Mouse (Mus musculus) right cerebral cortex, postnatal 36 days (tissue): Measurements from ENCODE around the gene Rnf114.

Source experiments
- DNase-seq, 2 experiments: peaks; one replicate each; pipeline ENCODE4 v3.0.0; 2022; ENCODE audit warnings: low spot score in 2 of 2, mixed read lengths in 1 of 2

Gene Rnf114

DNA sequence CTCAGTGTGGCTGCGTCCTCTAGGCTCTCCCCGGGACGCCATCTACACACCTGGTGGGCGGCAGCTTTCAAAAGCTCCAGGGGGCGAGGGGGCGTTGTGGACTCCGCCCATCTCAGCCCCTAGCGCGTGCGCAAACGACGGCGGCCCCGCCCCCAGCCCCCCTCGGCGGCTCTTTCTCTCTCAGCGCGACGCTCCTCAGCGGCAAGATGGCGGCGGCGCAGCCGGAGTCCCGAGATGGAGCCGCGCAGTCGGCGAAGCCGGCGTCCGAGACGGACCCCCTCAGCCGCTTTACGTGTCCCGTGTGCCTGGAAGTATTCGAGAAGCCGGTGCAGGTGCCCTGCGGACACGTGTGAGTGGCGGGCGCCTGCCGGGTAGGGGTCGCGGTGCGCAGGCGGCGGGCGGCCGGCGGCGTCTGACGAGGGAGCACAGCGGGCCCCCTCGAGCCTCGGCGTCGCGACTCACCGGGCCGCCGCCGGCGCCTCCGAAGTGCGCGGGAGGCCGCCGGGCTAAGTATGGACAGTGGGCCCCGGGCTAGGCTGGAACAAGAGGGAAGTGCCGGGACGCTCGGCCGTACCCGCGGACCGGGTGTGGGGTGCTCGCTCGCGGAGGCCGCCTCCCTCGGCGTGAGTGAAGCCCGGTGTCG is 10.9 kb downstream of the Rnf114 start:
- peak; percentile 83 to 84 for DNase-seq

DNA sequence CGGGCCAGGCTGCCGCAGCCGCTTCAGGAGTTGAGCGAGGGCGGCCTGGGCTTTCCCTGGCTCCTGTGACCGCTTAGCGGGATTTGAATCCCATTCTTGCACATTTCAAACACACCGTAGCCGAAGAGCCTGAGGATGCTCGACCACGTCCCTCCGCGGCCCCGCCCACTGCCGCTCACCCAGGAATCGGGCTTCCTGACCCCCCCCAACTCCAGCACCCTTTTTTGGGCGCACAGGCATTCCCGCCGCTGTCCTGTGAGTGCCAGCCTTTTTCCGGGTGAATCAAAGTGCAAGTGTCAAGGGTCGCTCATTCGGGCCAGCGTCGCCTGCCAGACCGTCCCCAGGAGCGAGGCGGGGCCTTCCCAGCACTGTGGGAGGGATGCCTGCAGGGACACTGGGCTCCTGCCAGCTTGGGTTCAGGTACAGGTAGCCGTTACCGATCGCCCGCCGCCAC is 11.5 kb downstream of the Rnf114 start:
- no peak for DNase-seq

DNA sequence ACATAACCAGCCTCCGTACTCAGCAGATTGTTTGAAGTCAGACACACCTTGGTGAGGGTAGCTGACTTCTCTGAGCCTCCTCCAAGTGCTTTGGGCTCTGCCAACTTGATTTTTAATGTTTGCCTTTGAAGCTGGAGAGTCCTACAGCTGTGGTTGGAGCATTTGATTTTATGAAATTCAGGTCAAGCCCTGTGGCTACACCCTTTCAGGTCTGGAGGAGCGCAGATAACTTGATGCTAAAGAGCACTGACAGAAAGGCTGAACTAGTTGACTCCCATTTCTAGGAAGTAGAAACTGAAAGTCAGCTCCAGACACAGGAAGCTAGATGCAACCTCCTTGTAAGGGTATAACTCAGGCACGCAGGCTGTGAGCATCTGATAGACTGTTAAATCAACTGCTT is 12.7 kb downstream of the Rnf114 start:
- no peak for DNase-seq

DNA sequence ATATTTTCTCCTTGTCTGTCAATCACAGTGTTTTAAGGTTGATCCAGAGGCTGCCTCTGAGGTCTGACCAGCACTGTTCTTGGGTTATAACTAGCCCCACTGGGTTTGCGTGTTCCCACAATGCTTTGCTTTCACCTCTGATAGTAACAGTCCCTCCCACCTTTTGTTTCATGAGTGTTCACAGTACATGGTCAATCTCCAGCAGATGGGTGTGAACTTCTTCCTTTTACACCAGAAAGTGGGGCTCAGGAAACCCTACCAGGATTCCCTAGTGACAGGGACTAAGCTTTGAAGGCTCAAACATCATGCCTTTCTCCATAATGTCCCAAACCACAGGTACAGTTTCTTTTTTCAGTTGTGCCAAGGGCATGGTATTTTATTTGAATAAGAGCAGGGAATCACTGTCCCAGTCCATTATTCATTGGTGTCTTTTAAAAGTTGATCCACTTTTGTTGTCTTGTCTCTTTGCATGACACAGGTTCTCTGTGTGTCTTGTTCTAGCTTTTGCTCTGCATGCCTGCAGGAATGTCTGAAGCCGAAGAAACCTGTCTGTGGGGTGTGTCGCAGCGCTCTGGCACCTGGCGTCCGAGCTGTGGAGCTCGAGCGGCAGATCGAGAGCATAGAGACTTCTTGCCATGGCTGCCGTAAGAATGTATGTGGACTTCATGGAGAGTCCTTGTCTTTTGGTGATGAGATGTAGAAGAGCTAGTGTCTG is 14.3 kb downstream of the Rnf114 start:
- no peak for DNase-seq

DNA sequence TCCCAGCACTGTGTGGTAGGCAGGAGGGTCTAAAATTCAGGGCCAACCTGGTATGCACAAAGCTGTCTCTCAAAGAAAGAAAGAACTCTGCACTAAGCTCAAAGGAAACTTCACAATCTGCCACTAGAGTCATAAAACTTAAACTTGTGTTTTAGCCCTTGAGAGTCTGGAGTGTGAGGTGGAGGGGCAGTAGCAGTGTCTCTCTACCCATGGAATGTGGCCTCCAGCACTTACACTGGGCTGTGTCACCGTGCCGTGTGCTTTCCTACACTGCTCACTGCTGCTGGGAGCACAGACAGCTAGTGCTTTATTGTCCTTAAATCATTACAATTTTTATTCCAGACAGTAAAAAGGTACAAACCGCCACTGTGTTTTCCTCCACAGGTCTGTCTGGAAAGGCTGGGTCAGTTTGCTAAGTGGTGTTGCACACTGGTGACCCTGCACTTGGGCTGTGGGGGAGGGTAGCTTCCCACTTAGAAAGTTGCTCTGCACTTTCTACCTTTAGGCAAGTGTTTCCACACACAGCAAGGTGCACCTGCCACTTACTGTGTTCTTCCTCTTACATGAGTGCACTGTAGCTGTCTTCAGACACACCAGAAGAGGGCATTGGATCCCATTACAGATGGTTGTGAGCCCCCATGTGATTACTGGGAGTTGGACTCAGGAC is 15.4 kb downstream of the Rnf114 start:
- no peak for DNase-seq

DNA sequence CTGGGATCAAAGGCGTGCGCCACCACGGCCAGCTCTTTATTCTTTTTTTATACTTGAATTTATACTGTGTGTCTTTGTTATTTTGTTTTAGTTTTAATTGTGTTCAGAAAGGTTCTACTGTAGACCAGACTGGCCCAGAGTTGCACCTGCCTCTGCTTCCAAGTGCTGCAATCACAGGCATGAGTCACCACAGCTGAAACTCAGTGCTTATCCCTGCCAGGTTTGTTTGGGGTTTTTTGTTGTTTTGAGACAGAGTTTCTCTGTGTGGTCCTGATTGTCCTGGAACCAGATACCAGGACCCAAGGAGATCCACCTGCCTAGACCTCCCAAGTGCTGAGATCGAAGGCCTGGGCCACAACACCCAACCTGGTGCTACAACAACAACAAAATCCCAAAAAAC is 16.1 kb downstream of the Rnf114 start:
- DNase-seq, result no peak

DNA sequence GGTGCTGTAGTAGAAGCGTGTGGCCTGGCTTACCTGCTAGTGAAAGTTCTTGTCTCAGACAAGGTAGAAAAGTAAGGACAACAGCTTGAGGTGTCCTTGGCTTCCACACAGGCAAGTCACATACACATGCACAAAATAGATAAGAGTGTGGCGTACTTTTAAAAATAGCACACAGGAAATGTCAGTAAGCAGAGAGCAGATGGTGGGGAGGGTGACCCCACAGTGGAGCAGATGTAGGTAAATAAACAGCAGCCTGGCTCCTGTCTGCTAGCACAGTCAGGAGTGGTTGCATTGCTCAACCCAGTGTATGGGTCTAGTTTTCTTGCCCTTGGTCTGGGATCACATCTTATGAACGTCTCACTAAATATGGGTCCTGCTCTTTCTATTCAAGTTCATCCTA is 18.0 kb downstream of the Rnf114 start:
- no peak for DNase-seq

DNA sequence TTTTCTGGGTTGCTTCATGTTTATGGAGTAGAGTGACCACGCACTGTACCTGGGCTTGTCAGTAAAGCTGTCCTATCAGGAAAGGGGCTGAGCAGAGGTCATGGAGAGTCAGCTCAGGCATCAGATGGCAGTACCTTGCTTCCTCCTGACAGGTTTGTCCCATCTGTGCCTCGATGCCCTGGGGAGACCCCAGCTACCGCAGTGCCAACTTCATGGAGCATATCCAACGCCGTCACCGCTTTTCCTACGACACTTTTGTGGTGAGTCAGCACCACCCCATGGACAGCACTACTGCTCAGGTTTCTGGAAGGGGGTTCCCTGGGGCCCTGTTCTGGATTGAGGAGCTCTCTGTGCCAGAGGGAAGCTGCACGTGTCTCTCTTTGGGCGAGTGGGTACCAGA is 19.9 kb downstream of the Rnf114 start:
- DNase-seq, result no peak

DNA sequence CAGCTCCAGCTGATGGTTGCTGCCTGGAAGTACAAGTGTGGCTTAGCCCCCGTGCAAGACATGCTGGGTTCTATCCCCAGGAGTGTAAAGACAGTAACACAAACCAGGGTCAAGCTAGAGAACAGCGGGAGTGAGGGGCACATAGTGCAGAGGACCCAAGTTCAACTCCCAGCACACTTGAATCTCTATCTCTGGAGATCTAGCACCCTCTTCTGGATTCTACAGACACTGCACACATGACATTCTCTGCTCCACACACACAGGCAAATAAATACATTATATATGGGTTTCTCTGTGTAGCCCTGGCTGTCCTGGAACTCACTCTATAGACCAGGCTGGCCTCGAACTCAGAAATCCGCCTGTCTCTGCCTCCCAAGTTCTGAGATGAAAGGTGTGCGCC is 20.5 kb downstream of the Rnf114 start:
- DNase-seq, result no peak

DNA sequence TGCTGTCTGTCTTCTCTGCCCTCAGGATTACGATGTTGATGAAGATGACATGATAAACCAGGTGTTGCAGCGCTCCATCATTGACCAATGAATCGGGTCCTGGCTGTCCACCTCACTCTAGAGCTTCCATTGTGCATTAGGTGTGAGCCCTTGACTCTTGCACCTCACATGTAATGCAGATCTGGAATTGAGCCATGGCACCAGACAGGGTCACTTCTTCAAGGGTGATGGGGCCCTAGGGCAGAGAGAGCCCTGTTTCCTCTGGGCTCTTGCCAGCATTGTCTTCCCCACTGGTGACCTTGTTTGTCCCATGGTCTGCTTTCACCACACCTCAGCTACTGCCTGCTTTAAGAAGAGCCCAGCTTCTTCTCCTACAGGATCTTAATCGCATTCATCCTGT is 22.2 kb downstream of the Rnf114 start:
- no peak for DNase-seq

DNA sequence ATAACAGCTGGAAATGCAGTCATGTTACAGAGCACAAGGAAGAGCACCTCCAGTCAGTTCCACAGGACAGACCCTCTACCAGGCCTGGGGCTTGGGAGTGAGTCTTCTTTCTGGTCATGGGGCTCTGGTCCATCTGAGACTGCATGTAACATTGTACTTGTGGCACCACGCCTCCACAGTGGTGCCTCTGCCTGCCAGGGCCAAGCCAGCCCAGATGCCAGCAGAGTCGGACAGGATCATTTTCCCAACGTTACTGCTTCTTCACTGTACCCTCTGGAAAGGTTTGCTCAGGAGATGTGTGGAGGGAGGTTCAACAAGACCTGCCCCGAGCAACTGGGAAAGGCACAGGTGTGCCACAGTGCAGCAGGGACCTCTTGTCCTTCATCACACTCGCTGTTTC is 23.2 kb downstream of the Rnf114 start:
- no peak for DNase-seq

DNA sequence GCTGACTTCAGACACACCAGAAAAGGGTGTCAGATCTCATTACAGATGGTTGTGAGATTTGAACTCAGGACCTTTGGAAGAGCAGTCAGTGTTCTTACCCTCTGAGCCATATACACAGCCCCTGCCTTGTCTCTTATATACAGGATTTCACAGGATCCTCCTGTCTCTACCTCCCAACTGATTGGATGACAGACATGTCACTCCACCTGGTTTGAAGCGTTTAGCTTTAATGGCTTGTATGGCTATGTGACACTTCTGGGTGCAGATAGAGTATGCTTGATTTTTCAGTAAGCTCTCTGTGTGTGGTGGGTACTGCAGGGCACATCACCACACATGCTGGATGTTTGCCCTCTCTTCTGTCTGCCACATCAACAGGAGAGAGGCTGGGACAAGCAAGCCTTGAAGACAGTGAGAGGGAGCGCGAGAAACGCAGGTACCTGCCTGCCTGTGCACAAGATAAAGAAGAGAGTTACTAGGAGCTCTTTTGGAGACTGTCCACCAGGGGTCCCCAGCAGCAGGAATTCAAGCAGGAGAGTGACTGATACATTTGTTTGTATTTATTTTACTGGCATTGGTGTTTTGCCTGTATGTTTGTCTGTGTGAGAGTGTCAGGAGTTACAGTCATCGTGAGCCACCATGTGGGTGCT is 27.3 kb downstream of the Rnf114 start:
- DNase-seq, result no peak

DNA sequence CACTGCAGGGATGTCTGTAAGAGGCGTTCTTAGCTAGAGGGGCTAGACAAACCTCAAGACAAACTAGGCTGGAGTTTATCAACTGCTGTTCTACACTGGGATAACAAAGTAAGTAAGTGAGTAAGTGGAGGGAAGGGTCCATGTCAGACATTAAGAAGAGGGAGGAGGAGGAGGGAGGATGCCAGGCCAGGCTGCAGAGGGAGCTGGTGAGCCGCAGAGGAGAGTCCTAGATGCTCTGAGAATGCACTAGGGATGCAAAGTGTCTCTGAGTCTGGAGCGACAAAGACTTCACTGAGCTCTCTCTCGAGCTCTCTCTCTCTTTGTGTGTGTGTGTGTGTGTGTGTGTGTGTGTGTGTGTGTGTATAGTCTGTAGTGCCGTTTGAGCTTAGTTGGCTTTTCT is 35.8 kb downstream of the Rnf114 start:
- no peak for DNase-seq

DNA sequence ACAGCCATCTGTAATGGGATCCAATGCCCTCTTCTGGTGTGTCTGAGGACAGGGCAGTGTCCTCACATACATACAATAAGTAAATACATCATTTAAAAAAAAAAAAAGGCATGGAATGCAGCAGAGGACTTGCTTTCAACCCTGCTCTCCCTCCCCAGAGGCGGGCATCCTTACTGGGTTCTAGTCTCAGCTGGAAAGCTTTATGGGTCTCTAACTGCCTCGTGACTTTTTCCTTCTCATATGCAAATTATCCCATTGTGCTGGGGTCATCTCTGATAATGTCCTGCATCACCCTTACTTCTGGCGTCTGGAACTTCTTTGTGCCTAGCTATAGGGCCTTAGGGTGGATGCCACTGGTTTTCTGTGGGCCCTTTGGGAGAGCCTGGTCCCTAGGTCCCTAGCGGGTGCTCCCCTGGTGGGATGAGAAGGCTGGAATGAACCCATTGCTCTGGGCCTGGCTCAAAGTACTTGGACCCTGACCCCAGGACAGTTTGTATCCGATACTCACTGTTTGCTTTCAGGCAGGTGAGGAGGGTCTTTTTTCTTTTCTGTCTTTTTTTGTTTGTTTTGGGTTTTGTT is 37.6 kb downstream of the Rnf114 start:
- DNase-seq, result no peak

DNA sequence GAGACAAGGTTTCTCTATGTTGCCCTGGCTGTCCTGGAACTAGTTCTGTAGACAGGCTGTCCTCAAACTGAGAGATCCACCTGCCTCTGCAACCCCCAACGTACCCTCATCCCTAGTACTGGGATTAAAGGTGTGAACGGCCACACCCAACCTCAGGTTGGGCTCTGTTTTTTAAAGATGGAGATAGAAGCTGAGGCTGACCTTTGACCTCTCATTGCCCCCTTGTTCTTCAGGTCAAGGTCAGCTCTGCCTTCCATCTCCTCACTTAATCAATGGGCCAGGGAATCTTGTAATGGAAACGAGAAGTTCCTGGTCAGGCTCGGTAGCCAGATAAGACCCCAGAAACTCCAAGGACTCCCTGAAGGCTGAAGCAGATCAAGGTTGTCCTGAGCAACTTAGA is 38.1 kb downstream of the Rnf114 start:
- DNase-seq, result no peak

DNA sequence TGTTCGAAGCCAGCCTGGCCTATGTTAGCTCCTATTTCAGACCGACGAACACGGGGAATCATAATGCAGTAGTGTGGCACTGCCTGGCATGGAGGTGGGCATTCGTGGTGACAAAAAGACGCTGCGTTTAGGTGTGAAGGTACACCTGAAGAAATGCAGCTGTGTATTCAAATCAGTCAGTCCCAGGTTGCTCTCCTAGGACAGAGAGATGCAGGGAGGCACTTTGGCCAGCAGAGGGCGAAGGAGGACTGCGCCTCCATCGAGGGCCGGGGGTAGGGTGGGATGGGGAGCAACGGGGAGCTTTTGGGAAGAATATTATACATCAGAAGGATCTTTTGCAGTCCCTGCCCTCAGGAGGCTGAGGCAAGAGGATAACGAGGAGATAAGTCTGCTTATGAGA is 39.7 kb downstream of the Rnf114 start:
- no peak for DNase-seq

DNA sequence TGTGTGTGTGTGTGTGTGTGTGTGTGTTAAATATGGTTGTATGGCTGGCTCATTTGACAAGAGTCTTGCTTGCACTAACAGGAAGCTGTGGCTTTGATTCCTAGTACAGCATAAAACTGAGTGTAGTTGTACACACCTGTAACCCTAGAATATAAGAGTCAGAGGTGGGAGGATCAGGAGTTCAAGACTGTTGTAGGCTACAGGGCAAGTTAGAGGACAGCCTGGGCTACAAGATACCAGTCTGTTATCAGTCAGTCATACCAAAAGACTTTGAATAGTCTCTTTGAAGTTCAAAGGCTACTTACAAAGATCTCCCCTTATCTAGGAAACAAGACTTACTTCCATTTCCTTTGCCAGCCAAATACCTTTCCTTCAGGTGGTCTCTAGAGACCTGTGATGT is 41.4 kb downstream of the Rnf114 start:
- DNase-seq, result no peak

DNA sequence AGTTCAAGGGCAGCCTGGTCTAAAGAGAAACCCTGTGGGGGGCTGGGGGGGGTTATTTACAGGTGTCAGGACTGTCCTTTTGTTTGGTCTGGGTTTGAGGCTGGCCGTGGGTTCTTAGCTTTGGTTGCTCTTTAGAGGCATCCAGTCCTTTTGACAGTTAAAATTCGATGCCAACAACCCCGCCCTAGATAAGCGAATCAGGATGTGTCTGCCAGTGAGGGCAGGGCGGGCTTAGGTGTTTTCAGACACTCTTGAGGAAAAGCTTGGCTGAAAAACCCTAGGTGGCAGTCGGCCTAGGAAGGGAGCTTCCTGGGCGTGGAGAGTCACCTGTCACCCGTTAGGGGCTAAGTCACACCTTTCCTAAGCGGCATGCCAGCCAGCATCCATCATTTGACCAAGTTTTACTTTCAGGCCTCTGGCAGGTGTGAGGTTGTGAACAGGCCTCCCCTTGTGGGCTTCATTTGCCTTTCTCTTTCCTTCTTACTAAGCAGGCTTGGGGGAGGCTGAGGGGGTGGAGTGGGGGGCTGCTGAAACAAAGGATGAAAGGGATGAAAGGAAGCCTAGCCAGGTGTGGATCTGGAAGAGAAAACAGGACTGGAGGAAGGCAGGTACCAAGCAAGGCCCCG is 44.0 kb downstream of the Rnf114 start:
- DNase-seq, result no peak

DNA sequence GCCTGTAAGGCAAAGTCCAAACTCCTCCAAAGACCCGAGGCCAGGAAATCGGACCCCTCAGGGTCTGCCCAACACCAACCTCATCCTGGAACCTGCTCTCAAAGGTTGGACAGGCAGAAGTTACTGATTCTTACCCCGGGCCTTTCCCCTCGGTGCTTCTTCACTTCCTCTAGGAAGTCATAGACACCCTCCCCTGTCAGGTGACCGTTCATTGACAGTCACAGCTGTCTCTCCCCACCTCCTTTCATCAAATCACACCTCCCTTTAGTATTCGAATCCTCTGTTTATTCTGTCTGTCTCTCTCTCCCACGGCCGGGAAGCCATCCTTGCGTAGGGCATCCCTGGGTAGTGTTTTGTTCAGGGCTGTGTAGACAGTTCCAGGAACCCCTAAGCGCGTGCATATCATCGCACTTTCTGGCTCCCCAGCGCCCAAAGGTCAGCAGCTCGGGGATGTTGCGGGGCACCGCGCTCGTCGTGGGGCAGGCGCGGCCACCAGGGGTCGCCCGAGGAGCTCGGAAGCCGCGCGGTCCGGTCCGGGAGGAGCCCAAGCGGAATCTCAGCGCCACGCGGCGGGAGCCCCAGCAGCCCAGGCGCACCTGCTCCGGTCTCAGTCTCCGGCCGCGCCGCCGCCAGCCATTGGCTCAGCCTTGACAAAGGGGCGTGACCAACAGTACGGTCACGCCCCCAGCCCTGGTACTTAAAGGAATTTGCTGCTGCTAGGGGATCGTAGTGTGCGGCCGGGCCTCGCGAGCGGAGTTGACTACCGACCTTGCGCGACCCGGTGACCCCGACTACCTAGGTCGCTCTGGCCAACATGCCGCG is 45.2 kb downstream of the Rnf114 start, which contains the start of gene Snai1:
Snai1 (plus strand) TSS at position 720 of the 822 bp plus-strand sequence.
- peak; percentile 67 to 68 for DNase-seq

DNA sequence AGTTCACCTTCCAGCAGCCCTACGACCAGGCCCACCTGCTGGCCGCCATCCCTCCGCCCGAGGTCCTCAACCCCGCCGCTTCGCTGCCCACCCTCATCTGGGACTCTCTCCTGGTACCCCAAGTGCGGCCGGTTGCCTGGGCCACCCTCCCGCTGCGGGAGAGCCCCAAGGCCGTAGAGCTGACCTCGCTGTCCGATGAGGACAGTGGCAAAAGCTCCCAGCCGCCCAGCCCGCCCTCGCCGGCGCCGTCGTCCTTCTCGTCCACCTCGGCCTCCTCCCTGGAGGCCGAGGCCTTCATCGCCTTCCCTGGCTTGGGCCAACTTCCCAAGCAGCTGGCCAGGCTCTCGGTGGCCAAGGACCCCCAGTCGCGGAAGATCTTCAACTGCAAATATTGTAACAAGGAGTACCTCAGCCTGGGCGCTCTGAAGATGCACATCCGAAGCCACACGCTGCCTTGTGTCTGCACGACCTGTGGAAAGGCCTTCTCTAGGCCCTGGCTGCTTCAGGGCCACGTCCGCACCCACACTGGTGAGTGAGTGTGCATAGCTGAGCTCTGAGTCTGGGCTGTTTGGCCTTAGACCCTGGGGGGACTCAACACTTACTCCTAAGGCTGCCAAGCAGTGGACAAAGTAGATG is 46.3 kb downstream of the Rnf114 start:
- DNase-seq, result no peak
